Mouse (Mus musculus) embryonic fibroblast, embryonic 13.5 days (primary cell): Measurements from ENCODE around the gene Eif4b.

Experiments used
- CTCF ChIP-seq: IDR thresholded peaks from 2 replicates; pipeline ENCODE4 v1.5.1; 2011; ENCODE audit warnings: mild to moderate bottlenecking, control low read depth, low read length, moderate library complexity, borderline replicate concordance; ENCODE audit not compliant: insufficient read depth
- POLR2A ChIP-seq: IDR thresholded peaks from 2 replicates; pipeline ENCODE4 v1.6.1; 2011; ENCODE audit warnings: low read depth, mild to moderate bottlenecking, control low read depth, low read length, moderate library complexity

DNA sequence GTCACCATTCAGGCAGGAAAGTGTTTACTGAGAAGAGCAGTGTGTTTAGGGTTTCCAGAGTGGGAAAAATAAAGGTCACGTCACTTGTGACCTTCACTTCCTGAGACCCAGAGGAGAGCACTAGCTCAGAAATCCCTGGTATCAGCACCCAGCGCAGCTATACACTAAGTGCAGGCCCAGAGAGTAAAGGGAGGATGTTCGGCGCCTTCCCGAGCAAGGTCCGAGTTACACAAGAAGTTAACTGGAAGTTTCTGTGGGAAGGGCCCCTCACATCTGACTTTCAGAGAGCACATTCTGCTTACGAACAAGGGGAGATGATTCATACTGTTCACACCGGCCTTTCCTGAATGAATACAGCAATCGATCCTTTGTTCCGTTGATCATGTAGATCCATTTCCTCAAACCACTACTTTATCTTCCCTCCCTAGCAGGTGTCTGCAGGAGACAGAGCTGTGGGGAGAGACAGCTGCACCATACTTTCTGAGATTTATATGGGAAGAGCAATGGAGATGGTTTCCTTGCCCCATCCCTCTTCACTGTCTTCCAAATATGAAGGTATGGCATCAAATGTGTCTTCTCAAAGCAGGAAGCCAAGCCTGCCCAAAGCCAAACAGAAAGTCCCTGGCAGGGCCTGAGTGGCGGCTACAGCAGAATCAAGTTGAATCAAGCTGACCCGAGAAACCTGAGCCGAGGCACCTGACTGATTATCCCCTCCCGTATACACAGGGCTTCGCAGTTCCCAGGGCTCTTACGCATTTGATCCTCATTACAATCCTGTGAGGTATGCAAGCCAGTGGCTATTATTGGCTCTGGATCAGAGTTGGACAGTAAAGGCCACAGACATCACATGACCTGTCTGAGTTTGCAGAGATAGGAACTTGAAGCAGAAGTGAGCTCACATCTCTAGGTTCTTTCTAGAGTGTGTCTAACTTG, 39.2 kb upstream of the Eif4b start:
- TF ChIP-seq CTCF (no peak), POLR2A (no peak)
